Mouse (Mus musculus) B cell, adult 2 months (primary cell): ENCODE measurements around the gene Olfr1095.

Experiments used
- DNase-seq, 2 experiments: peaks; one replicate each; pipeline ENCODE4 v3.0.0; 2022

Gene Olfr1095

GRCm38 (mm10) chr2:86851596-86851995 lies at the start of gene Olfr1095:
Gene Olfr1095 (minus strand): TSS chr2:86851696.
- DNase-seq, result no peak

GRCm38 (mm10) chr2:86892116-86892515 lies 40.6 kb upstream of the Olfr1095 start, which contains the start of gene Olfr1097:
Gene Olfr1097 (minus strand): TSS chr2:86892216.
- DNase-seq, result no peak

GRCm38 (mm10) chr2:86874702-86875101 lies 23.2 kb upstream of the Olfr1095 start, which contains the start of gene Gm13723:
Gene Gm13723 (minus strand): TSS chr2:86874802.
- no peak for DNase-seq

GRCm38 (mm10) chr2:86824363-86824762 lies 27.1 kb downstream of the Olfr1095 start, which contains the start of gene Olfr1094:
Gene Olfr1094 (plus strand): TSS chr2:86824663.
- no peak for DNase-seq

GRCm38 (mm10) chr2:86809918-86810317 lies 41.6 kb downstream of the Olfr1095 start, which contains the start of gene Olfr141:
Gene Olfr141 (minus strand): TSS chr2:86810018.
- no peak for DNase-seq
